Comparison of ENCODE assay signal across 24 mouse cellular contexts in the genomic region with DNA sequence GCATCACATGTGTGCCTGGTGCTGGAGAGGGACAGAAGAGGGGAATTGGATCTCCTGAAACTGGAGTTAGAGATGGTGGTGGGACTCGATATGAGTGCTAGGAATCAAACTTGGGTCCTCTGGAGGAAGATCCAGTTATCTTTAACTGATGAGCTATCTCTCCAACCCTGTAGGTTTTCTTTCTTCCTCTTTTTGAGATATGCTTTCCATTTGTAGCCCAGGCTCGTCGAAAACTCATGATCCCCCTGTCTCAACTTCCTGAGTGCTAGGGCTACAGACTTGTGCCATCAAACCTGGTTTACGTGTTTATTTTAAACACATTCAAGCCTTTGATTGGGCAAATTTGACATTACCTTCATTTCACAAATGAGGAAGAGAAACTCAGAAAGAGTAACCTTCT. TPM values are rescaled to one million over a fixed set of nuclear protein-coding genes. Genes with fewer than 3 reads are reported as not detected.
DNase-seq lines count a peak whose midpoint lies in the region; ATAC-seq and TF ChIP-seq lines count a peak whose summit lies in the region.
"Had no signal": no experiment of that assay in that cellular context is flagged by ENCODE, and none has a peak within 500 bp of the region (broad histone marks: within the 10 kb centered on the region; RNA-seq: fewer than 3 reads in every experiment).

No protein-coding gene starts in this region.

- H3K4me3 ChIP-seq in liver, postnatal 0 days (ENCODE audit: low read depth, low read length), result no peak overlapping the region
- no peak overlapping the region for H3K4me3 ChIP-seq in CH12.LX (replicated peaks in 1 of 3; ENCODE audit: low read depth in 2 of 3, low read length in 2 of 3, poor library complexity in 1 of 3)
- H3K4me3 ChIP-seq: embryonic facial prominence, embryonic 10.5 days; embryonic facial prominence, embryonic 12.5 days; forebrain, embryonic 10.5 days; forebrain, embryonic 12.5 days had no signal

- H3K4me2 ChIP-seq in liver, postnatal 0 days (ENCODE audit: low read depth, low read length), result no peak overlapping the region
- H3K4me2 ChIP-seq in CH12.LX (ENCODE audit: insufficient read depth, low read depth, poor library complexity, severe bottlenecking), result no peak overlapping the region
- H3K4me2 ChIP-seq: embryonic facial prominence, embryonic 12.5 days; forebrain, embryonic 12.5 days had no signal

- TF ChIP-seq POLR2A in CH12.LX (IDR thresholded peaks at IDR 0.05; ENCODE audit: low read depth, low read length), result no peak

- dilution Hi-C loops in CH12.LX (cut with MboI; ENCODE audit: extremely low pct_ligation_motif_present, extremely low pct_unique_long_range_greater_than_20kb, low sequenced_read_pairs), result no loop called here

- no peak overlapping the region for H3K9ac ChIP-seq in liver, postnatal 0 days (replicated peaks)
- H3K9ac ChIP-seq in CH12.LX (ENCODE audit: insufficient read depth, low read depth), result no peak overlapping the region
- H3K9ac ChIP-seq: embryonic facial prominence, embryonic 12.5 days; forebrain, embryonic 12.5 days had no signal

- H3K27me3 ChIP-seq in liver, postnatal 0 days (ENCODE audit: insufficient read depth, low read length), result no peaks in the 10 kb centered on the region
- H3K27me3 ChIP-seq in CH12.LX (replicated peaks), result no peaks in the 10 kb centered on the region

- H3K79me2 ChIP-seq in CH12.LX (replicated peaks; ENCODE audit: control insufficient read depth, extremely low read depth, insufficient read depth, poor library complexity, severe bottlenecking), result no peaks in the 10 kb centered on the region

- peaks cover 11% of the 10 kb centered on the region for H3K4me1 ChIP-seq in liver, postnatal 0 days (ENCODE audit: insufficient read depth)
- H3K4me1 ChIP-seq in CH12.LX (ENCODE audit: control insufficient read depth in 1 of 2, insufficient read depth in 2 of 2), result peaks cover 21 to 60% of the 10 kb centered on the region in 2 experiments
- H3K4me1 ChIP-seq: embryonic facial prominence, embryonic 12.5 days; forebrain, embryonic 12.5 days had no signal

- TF ChIP-seq RAD21 in CH12.LX (IDR thresholded peaks at IDR 0.05; ENCODE audit: low read depth, low read length), result no peak

- peaks cover 6% of the 10 kb centered on the region; the same call in 1 of the 2 replicates for H3K36me3 ChIP-seq in liver, postnatal 0 days (replicated peaks; ENCODE audit: insufficient read depth, low read length)
- no peaks in the 10 kb centered on the region for H3K36me3 ChIP-seq in CH12.LX (replicated peaks in 1 of 2; ENCODE audit: control insufficient read depth in 1 of 2, insufficient read depth in 1 of 2, low read length in 1 of 2)
- H3K36me3 ChIP-seq: embryonic facial prominence, embryonic 10.5 days; embryonic facial prominence, embryonic 12.5 days; forebrain, embryonic 10.5 days; forebrain, embryonic 12.5 days had no signal

- TF ChIP-seq CTCF in liver, postnatal 0 days (IDR thresholded peaks at IDR 0.05; ENCODE audit: low read depth), result no peak
- no peak for TF ChIP-seq CTCF in CH12.LX (conservative IDR thresholded peaks at IDR 0.05 in 1 of 2, IDR thresholded peaks at IDR 0.05 in 1 of 2; ENCODE audit: low read depth in 2 of 2, low read length in 2 of 2)

- WGBS in liver, postnatal 0 days (ENCODE audit: insufficient replicate concordance), result 37% methylated on average over 4 of the region's 4 CpGs

- no peaks in the 10 kb centered on the region for H3K9me3 ChIP-seq in liver, postnatal 0 days (ENCODE audit: low read length)
- no peaks in the 10 kb centered on the region for H3K9me3 ChIP-seq in CH12.LX (replicated peaks; ENCODE audit: low read length)
- H3K9me3 ChIP-seq: embryonic facial prominence, embryonic 10.5 days; embryonic facial prominence, embryonic 12.5 days; forebrain, embryonic 10.5 days; forebrain, embryonic 12.5 days had no signal

- H3K27ac ChIP-seq in liver, postnatal 0 days (ENCODE audit: low read depth), result peak overlapping the region; percentile 63; the same call in 1 of the 2 replicates
- H3K27ac ChIP-seq in CH12.LX (ENCODE audit: insufficient read depth, low read depth), result no peak overlapping the region
- H3K27ac ChIP-seq: embryonic facial prominence, embryonic 10.5 days; embryonic facial prominence, embryonic 12.5 days; forebrain, embryonic 10.5 days; forebrain, embryonic 12.5 days had no signal

- in situ Hi-C loops in CH12.LX (cut with MboI; ENCODE audit: low pct_ligation_motif_present, low pct_unique_long_range_greater_than_20kb, low sequenced_read_pairs), result no loop called here

- no peak for ATAC-seq in liver, postnatal 0 days
- 0 out of 2 replicates have a peak, but pooled peaks have one; percentile 26 for ATAC-seq in megakaryocyte progenitor cell, adult 5-6 weeks (replicated peaks; ENCODE audit: poor library complexity)
- no peak for ATAC-seq in erythroid progenitor cell, adult 5-6 weeks (replicated peaks; ENCODE audit: low FRiP score, poor library complexity, severe bottlenecking)
- ATAC-seq: CD4-positive, CD25-positive, alpha-beta regulatory T cell, adult 4 months; forebrain, embryonic 14.5 days; forebrain, embryonic 16.5 days had no signal

- peak; percentile 6 for DNase-seq in liver, postnatal 0 days
- DNase-seq in liver (no peak), CH12.LX (ENCODE audit: extremely low read depth) (peak; percentile 52), MEL-GATA-1-ER (ENCODE audit: extremely low read depth, low read depth) (peak; percentile 15)
- DNase-seq in cerebellum, adult 9-10 months, result no peak
- no peak for DNase-seq in frontal cortex, postnatal 10 days (ENCODE audit: low spot score in 2 of 2)
- DNase-seq: adrenal gland, adult 2 months; adrenal gland, postnatal 10 days; adrenal gland, postnatal 25 days; B cell, adult 2 months; cerebellum, adult 11-12 months; cerebellum, adult 2 months; cerebellum, adult 9-11 months; cerebellum, postnatal 14 days had no signal

- no peak for TF ChIP-seq EP300 in liver, postnatal 0 days (IDR thresholded peaks at IDR 0.05; ENCODE audit: low read depth)
- peak; percentile 64 for TF ChIP-seq EP300 in CH12.LX (IDR thresholded peaks at IDR 0.05; ENCODE audit: low read length)

TF ChIP-seq in CH12.LX, 34 proteins besides CTCF, POLR2A, EP300 and RAD21:
- TF ChIP-seq MAFK (IDR thresholded peaks at IDR 0.05; ENCODE audit: insufficient replicate concordance, low read length) (no peak), ETS1 (conservative IDR thresholded peaks at IDR 0.05; ENCODE audit: low read depth, low read length) (no peak), GABPA (IDR thresholded peaks at IDR 0.05; ENCODE audit: insufficient replicate concordance, low read depth, low read length) (no peak), USF1 (IDR thresholded peaks at IDR 0.05; ENCODE audit: low read depth, low read length) (no peak), CHD2 (IDR thresholded peaks at IDR 0.05; ENCODE audit: low read length) (no peak), IRF4 (IDR thresholded peaks at IDR 0.05; ENCODE audit: low read depth, low read length) (peak; percentile 53; the same call in 1 of the 2 replicates)
TF ChIP-seq in CH12.LX: peak in this region for 1.

RNA-seq across cellular contexts. Expression of gene Sec14l4, which starts 2.9 kb away (rescaled TPM):
- polyA plus RNA-seq in liver, postnatal 0 days (2015; fragmentation: Nextera tagmentation; extraction: Ambion mirVana), result 10.9 and 12.1 TPM in 2 replicates
- total RNA-seq in CH12.LX (2012; rRNA removed), result 0.47 and 0.55 TPM in 2 replicates
- 0.42 and 0.46 TPM in 2 replicates for total RNA-seq in CH12.LX (2014; rRNA removed)
- polyA plus RNA-seq in CH12.LX (2012; ENCODE audit: insufficient read length, low read depth), result 2.2 and 3.5 TPM in 2 replicates
- total RNA-seq in megakaryocyte progenitor cell, adult 5-6 weeks (2015), result not detected in 2 replicates
- total RNA-seq in megakaryocyte progenitor cell, adult 5-6 weeks (2017), result not detected in 2 replicates
- not detected in 2 replicates for total RNA-seq in erythroid progenitor cell, adult 5-6 weeks (2015; ENCODE audit: low replicate concordance)
- total RNA-seq in erythroid progenitor cell, adult 5-6 weeks (2017; ENCODE audit: low replicate concordance), result not detected in 2 replicates
- polyA plus RNA-seq: CD4-positive, CD25-positive, alpha-beta regulatory T cell, adult 4 months; embryonic facial prominence, embryonic 10.5 days; embryonic facial prominence, embryonic 12.5 days; forebrain, embryonic 10.5 days; forebrain, embryonic 12.5 days; forebrain, embryonic 14.5 days; forebrain, embryonic 16.5 days had no signal

RNA-seq across cellular contexts. Expression of gene Sec14l3, which starts 30.5 kb away (rescaled TPM):
- 0.11 TPM in 1 of 2 replicates, not detected in the other for polyA plus RNA-seq in liver, postnatal 0 days (2015; fragmentation: Nextera tagmentation; extraction: Ambion mirVana)
- total RNA-seq in CH12.LX (2012; rRNA removed), result 0.21 TPM in 1 of 2 replicates, not detected in the other
- total RNA-seq in CH12.LX (2014; rRNA removed), result not detected in 2 replicates
- not detected in 2 replicates for polyA plus RNA-seq in CH12.LX (2012; ENCODE audit: insufficient read length, low read depth)
- not detected in 2 replicates for total RNA-seq in megakaryocyte progenitor cell, adult 5-6 weeks (2015)
- total RNA-seq in megakaryocyte progenitor cell, adult 5-6 weeks (2017), result not detected in 2 replicates
- not detected in 2 replicates for total RNA-seq in erythroid progenitor cell, adult 5-6 weeks (2015; ENCODE audit: low replicate concordance)
- not detected in 2 replicates for total RNA-seq in erythroid progenitor cell, adult 5-6 weeks (2017; ENCODE audit: low replicate concordance)
- total RNA-seq: adrenal gland, adult 2 months; adrenal gland, postnatal 25 days had no signal
- polyA plus RNA-seq: adrenal gland, adult 2 months; CD4-positive, CD25-positive, alpha-beta regulatory T cell, adult 4 months; cerebellum, adult 2 months; embryonic facial prominence, embryonic 10.5 days; embryonic facial prominence, embryonic 12.5 days; forebrain, embryonic 10.5 days had no signal

RNA-seq across cellular contexts. Expression of gene Gal3st1, which starts 50.7 kb away (rescaled TPM):
- polyA plus RNA-seq in liver, postnatal 0 days (2015; fragmentation: Nextera tagmentation; extraction: Ambion mirVana), result 7.5 and 8.5 TPM in 2 replicates
- total RNA-seq in CH12.LX (2012; rRNA removed), result 0.08 TPM in 1 of 2 replicates, not detected in the other
- total RNA-seq in CH12.LX (2014; rRNA removed), result not detected in 2 replicates
- polyA plus RNA-seq in CH12.LX (2012; ENCODE audit: insufficient read length, low read depth), result 0.14 TPM in 1 of 2 replicates, not detected in the other
- total RNA-seq in megakaryocyte progenitor cell, adult 5-6 weeks (2015), result 0.37 TPM in 1 of 2 replicates, not detected in the other
- 0.30 and 0.75 TPM in 2 replicates for total RNA-seq in megakaryocyte progenitor cell, adult 5-6 weeks (2017)
- total RNA-seq in erythroid progenitor cell, adult 5-6 weeks (2015; ENCODE audit: low replicate concordance), result not detected in 2 replicates
- not detected in 2 replicates for total RNA-seq in erythroid progenitor cell, adult 5-6 weeks (2017; ENCODE audit: low replicate concordance)
- polyA plus RNA-seq: CD4-positive, CD25-positive, alpha-beta regulatory T cell, adult 4 months had no signal

RNA-seq across cellular contexts. Expression of gene 4930556J24Rik, which starts 57.6 kb away (rescaled TPM):
- not detected in 2 replicates for polyA plus RNA-seq in liver, postnatal 0 days (2015; fragmentation: Nextera tagmentation; extraction: Ambion mirVana)
- 0.21 and 0.50 TPM in 2 replicates for total RNA-seq in CH12.LX (2012; rRNA removed)
- total RNA-seq in CH12.LX (2014; rRNA removed), result not detected in 2 replicates
- 0.70 and 0.78 TPM in 2 replicates for polyA plus RNA-seq in CH12.LX (2012; ENCODE audit: insufficient read length, low read depth)
- not detected in 2 replicates for total RNA-seq in megakaryocyte progenitor cell, adult 5-6 weeks (2015)
- not detected in 2 replicates for total RNA-seq in megakaryocyte progenitor cell, adult 5-6 weeks (2017)
- total RNA-seq in erythroid progenitor cell, adult 5-6 weeks (2015; ENCODE audit: low replicate concordance), result not detected in 2 replicates
- not detected in 2 replicates for total RNA-seq in erythroid progenitor cell, adult 5-6 weeks (2017; ENCODE audit: low replicate concordance)
- total RNA-seq: adrenal gland, adult 2 months; adrenal gland, postnatal 10 days; adrenal gland, postnatal 25 days had no signal
- polyA plus RNA-seq: adrenal gland, adult 2 months; CD4-positive, CD25-positive, alpha-beta regulatory T cell, adult 4 months; embryonic facial prominence, embryonic 14.5 days; forebrain, embryonic 14.5 days had no signal

Comparison
In these comparisons a context has a peak if more than half of its experiments do, and no peak if none do; other contexts are left out.
1. DNase-seq: peak in liver, postnatal 0 days (single experiment), CH12.LX (single experiment) and MEL-GATA-1-ER (single experiment); none in liver (single experiment), cerebellum, adult 9-10 months (single experiment) and frontal cortex, postnatal 10 days (0 of 2).